Mouse (Mus musculus) stomach, postnatal 0 days (tissue): Measurements from ENCODE around the gene Ankrd31. TPM values are rescaled to one million over a fixed set of nuclear protein-coding genes. Genes with fewer than 3 reads are reported as not detected.
"Not testable (repeated sequence)": the region's sequence is repeated elsewhere in the genome, so short reads cannot be mapped to it uniquely, and the experiment has no call there.

Experiments
- ATAC-seq: fragments of 200-750 bp; cut with Nextera tagmentation; 2 replicates; pipeline ENCODE4 v1.8.0; 2017; ENCODE audit not compliant: low FRiP score, low TSS enrichment
- DNase-seq: peaks from one replicate; pipeline ENCODE4 v3.0.0-alpha.2; 2016; ENCODE audit warnings: low spot score
- H3K27ac ChIP-seq: fragments of 300-500 bp; sonication (generic); replicated peaks from 2 replicates; pipeline ENCODE4 v1.5.1; 2014; ENCODE audit warnings: mild to moderate bottlenecking, control low read depth
- H3K27me3 ChIP-seq: fragments of 300-500 bp; sonication (generic); 2 replicates; pipeline ENCODE4 v1.6.1; 2014; ENCODE audit warnings: low read length; ENCODE audit not compliant: control insufficient read depth, insufficient read depth
- H3K36me3 ChIP-seq: fragments of 300-500 bp; sonication (generic); 2 replicates; pipeline ENCODE4 v1.6.1; 2014; ENCODE audit warnings: low read length, mixed read lengths; ENCODE audit not compliant: control insufficient read depth, insufficient read depth
- H3K4me1 ChIP-seq: fragments of 300-500 bp; sonication (generic); replicated peaks from 2 replicates; pipeline ENCODE4 v1.6.1; 2014; ENCODE audit warnings: antibody characterized with exemption; ENCODE audit not compliant: control insufficient read depth, insufficient read depth
- H3K4me2 ChIP-seq: fragments of 300-500 bp; sonication (generic); replicated peaks from 2 replicates; pipeline ENCODE4 v1.6.1; 2014; ENCODE audit warnings: low read depth, mild to moderate bottlenecking, control low read depth, moderate library complexity
- H3K4me3 ChIP-seq: fragments of 300-500 bp; sonication (generic); 2 replicates; pipeline ENCODE4 v1.5.1; 2014; ENCODE audit warnings: low read depth, low read length, control low read depth
- H3K9ac ChIP-seq: fragments of 300-500 bp; sonication (generic); 2 replicates; pipeline ENCODE4 v1.6.1; 2014; ENCODE audit warnings: mild to moderate bottlenecking, low read length, control low read depth, mixed read lengths
- H3K9me3 ChIP-seq: fragments of 300-500 bp; sonication (generic); 2 replicates; pipeline ENCODE4 v1.6.1; 2016; ENCODE audit warnings: low read length; ENCODE audit not compliant: control insufficient read depth
- CTCF ChIP-seq: IDR thresholded peaks from 2 replicates; pipeline ENCODE4 v1.5.1; 2016; ENCODE audit warnings: antibody characterized with exemption, low read depth, mild to moderate bottlenecking, moderate library complexity
- EP300 ChIP-seq: optimal IDR thresholded peaks from 2 replicates; pipeline ENCODE3; 2016; ENCODE audit warnings: antibody characterized with exemption
- WGBS: fragments of 180-500 bp; shearing (Covaris S2); extraction: QIAGEN DNeasy Blood & Tissue Kit; methylation state at CpG from one replicate; pipeline ENCODE4 v1.1.7; 2014; 5-methylcytosine and 5-hydroxymethylcytosine counted together
- polyA plus RNA-seq: library from polyadenylated mRNA; unstranded; fragments of >200 nt; fragmentation: Nextera tagmentation; extraction: Ambion mirVana; gene quantifications from 2 replicates; pipeline ENCODE4 v1.2.1, GENCODE M21; 2015

Ankrd31 gene
- polyA plus RNA-seq, 1 experiment from 2014 or later: not detected

DNA sequence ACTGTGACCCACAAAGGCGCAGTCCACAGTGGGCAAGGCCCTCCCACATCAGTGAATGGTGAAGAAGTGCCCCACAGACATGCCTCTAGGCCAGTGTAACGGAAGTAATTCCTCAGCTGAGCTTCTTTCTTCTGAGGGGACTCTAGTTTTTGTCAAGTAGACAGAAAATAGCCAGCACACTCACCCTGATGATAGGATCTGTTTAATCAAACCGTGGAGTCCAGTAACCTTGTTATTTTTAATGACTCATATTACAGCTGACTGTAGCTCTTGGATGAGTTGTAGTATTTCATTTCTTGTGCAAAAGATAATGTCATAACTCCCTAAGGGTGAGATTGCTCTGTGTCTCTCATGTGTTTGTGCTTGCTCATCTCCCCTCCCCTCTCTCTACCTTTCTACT lies 158.6 kb downstream of the Ankrd31 start:
- ATAC-seq (no peak), DNase-seq (no peak)
- WGBS: 58% methylated on average over 3 of the region's 3 CpGs
- Histone ChIP-seq H3K27ac (no peak overlapping the region), H3K4me3 (no peak overlapping the region), H3K4me1 (no peaks in the 10 kb centered on the region), H3K9me3 (no peaks in the 10 kb centered on the region), H3K27me3 (no peaks in the 10 kb centered on the region), H3K9ac (no peak overlapping the region), H3K36me3 (no peaks in the 10 kb centered on the region), H3K4me2 (no peak overlapping the region)
- TF ChIP-seq EP300 (no peak), CTCF (no peak)

DNA sequence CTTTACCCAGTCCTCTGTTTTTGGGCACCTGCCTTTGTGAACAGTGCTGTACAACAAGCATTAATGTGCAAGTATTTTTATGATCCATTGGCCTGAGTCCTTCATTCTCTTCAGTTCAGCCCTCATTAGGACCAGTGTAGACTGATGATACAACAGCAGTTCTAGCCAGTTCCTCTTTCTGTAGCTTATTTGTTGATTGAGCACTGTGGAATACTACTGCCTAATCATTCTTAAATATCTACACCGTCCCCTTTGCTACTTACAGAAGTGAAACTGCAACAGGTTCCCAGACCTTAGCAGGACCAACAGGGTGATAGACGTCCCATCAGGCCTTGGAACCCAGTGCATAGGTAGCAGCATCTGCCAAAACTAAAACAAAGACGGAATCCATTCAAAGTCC lies 163.1 kb downstream of the Ankrd31 start:
- Histone ChIP-seq H3K4me1 (no peaks in the 10 kb centered on the region), H3K36me3 (no peaks in the 10 kb centered on the region), H3K9me3 (no peaks in the 10 kb centered on the region), H3K27me3 (no peaks in the 10 kb centered on the region), H3K9ac (no peak overlapping the region), H3K27ac (no peak overlapping the region), H3K4me3 (no peak overlapping the region), H3K4me2 (no peak overlapping the region)
- no peak for ATAC-seq
- 82% methylated on average over 3 of the region's 3 CpGs for WGBS
- TF ChIP-seq CTCF (no peak), EP300 (no peak)
- DNase-seq: no peak

DNA sequence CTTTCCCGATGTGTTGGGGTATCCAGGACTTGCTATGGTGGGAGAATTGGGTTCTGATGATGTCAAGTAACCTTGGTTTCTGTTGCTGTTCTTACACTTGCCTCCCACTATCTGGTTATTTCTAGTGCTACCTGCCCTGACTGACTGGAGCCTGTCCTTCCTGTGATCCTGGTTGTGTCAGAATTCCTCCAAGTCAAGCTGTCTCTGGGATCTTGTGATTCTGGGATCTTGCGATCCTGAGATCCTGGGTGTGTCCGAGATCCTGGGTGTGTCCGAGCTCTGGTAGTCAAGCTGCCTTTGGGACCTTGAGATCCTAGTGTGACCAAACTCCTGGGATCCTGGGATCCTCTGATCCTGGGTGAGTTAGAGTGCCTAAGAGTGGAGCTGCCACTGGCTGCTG lies 175.1 kb downstream of the Ankrd31 start:
- 93% methylated on average over 4 of the region's 4 CpGs for WGBS
- DNase-seq, H3K36me3 ChIP-seq, ATAC-seq, H3K4me1 ChIP-seq, H3K27me3 ChIP-seq, H3K9me3 ChIP-seq, H3K4me3 ChIP-seq, H3K27ac ChIP-seq, H3K9ac ChIP-seq, H3K4me2 ChIP-seq: not testable (repeated sequence)

DNA sequence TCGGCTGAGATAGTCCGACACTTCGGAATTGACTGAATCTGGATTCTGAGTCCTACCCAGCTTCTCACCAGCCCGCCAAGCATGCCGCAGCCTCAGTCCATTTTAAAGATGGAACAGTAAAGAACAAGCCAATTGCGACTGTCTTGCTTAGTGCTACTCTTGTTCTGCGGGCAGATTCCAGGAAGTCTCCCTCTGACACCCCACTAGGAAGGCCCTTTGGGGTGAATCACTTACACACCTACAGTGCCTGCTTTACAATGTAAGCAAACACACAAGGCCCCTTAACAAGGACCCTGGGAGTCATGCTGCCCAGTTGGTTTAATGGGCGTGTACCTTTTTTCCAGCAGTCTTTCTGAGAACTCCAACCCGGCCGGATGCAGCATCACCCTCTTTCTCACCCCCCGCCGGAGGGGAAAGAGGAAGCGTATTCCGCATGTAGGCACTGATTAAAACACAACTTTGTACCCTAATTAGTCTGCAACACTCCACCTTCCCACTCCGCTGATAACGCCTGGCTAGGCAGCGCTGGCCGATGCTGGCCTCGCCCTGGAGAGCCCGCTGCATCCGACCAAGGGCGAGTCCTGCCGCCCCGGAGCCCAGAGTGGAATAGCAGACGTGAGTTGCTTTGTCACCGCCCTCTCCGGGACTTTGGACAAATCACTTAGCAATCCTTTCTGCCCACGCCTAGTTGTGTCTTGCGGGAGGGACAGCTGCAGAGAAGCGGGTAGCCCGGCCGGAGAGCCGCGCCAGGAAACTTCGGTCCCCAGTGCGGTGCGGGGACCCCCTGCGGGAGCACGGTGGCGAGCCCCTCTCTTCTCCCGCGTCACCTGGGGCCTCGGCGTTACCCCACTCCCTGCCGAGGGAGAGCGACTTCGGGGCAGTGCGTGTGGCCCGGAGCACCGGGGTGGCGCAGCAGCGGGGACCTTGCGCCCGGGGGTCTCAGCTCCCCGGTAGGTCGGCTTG lies 176.2 kb downstream of the Ankrd31 start, which contains the start of gene Gcnt4:
Gene Gcnt4 (plus strand): TSS at position 691 of the 963 bp plus-strand sequence.
- Histone ChIP-seq H3K4me3 (peak within 1 kb of the TSS; percentile 85), H3K27ac (peak within 1 kb of the TSS; percentile 45; the same call in 1 of the 2 replicates), H3K4me1 (no peaks in the 10 kb centered on the region), H3K4me2 (peak within 1 kb of the TSS; percentile 100), H3K9me3 (no peaks in the 10 kb centered on the region), H3K27me3 (no peaks in the 10 kb centered on the region), H3K9ac (peak within 1 kb of the TSS; percentile 78), H3K36me3 (no peaks in the 10 kb centered on the region)
- DNase-seq: peak; percentile 85
- TF ChIP-seq EP300 (no peak), CTCF (no peak)
- ATAC-seq: peak; percentile 93
- 12% methylated on average over 47 of the region's 56 CpGs for WGBS

DNA sequence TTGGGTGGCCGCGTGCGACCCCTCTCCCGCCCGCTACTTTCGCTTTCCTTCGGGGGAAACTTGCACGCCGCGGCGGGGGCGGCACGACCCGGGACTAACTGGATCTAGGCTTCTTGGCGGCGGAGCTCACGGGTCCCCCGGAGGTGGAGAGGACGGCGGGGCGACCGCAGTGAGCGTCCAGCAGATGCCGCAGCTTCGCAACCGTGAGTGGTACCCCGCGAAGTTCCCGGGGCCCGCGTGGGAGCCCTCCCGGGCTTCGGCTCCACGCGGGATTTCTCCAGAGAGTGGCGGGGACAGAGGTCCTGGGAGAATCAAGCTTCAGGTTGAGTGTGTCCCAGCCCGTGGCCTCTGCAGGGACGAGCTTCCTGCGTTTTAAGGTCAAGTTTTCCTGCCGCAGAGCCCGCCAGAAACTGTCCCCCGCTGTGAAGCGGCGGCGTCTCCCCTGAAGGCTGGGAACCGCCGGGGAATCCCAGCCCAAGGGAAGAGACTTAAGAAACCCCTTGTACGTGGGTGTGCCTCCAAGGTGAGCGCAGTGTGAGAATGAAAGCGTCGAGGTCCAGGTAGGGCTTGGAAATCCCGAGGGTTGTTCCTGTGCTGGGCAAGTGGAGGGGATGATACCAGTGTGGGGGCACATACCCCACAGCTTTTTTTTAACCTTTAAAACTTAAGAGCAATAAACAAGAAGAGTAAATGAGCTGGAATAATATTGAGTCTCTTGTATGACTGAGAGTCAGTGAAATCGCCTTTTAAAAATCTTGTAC lies 177.1 kb downstream of the Ankrd31 start:
- WGBS: under 1% methylated on average over 51 of the region's 53 CpGs
- peak overlapping the region; percentile 45; the same call in 1 of the 2 replicates for H3K27ac ChIP-seq

More for the DNA sequence above, 177.1 kb downstream of the Ankrd31 start:
- Histone ChIP-seq H3K9ac (peak overlapping the region; percentile 78), H3K36me3 (no peaks in the 10 kb centered on the region), H3K27me3 (no peaks in the 10 kb centered on the region), H3K4me1 (no peaks in the 10 kb centered on the region), H3K9me3 (no peaks in the 10 kb centered on the region), H3K4me3 (peak overlapping the region; percentile 85), H3K4me2 (peak overlapping the region; percentile 100)
- peak; percentile 25; the same call in 1 of the 2 replicates for ATAC-seq
- DNase-seq: peak; percentile 35
- TF ChIP-seq EP300 (no peak), CTCF (0 out of 2 replicates have a peak, but pooled peaks have one; percentile 5)
